Mouse (Mus musculus): ENCODE measurements around the gene Tmem266. TPM values are rescaled to one million over a fixed set of nuclear protein-coding genes. Genes with fewer than 3 reads are reported as not detected.

Tmem266 gene
- polyA plus RNA-seq, 1 experiment from 2014 or later: 0.51 TPM

DNA sequence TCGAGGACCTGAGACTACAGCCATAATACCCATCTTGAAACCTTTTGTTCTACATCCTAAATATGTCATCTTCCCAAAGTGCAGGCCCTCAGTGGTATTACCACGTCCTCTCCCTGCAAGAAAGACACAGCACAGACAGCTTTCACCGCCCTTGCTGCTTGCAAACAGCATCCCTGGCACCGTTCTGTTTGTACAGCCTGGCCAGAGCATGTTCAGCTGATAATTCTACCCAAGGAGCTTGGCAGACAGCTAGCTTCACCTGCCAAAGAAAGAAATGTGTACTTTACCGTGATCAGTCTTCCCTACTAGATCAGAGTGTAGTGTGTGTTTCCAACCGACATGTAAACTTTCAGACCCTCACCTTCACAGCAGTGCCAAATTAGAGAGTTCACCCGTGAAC, 45.2 kb downstream of the Tmem266 start:
- ATAC-seq (ENCODE audit: low FRiP score, low TSS enrichment) (no peak), DNase-seq (ENCODE audit: low spot score) (no peak)
- no peak overlapping the region for H3K27ac ChIP-seq (replicated peaks)
- H3K9ac ChIP-seq (ENCODE audit: low read length): no peak overlapping the region
- TF ChIP-seq CTCF (IDR thresholded peaks at IDR 0.05; ENCODE audit: low read depth): no peak
- TF ChIP-seq EP300 (optimal IDR thresholded peaks at IDR 0.05): no peak
- no peaks in the 10 kb centered on the region for H3K36me3 ChIP-seq (ENCODE audit: control insufficient read depth, insufficient read depth, low read length)
- no peak overlapping the region for H3K4me2 ChIP-seq (replicated peaks; ENCODE audit: low read depth)
- no peaks in the 10 kb centered on the region for H3K27me3 ChIP-seq (ENCODE audit: control insufficient read depth, insufficient read depth, low read length)
- WGBS: 67% methylated on average over 7 of the region's 7 CpGs
- H3K4me1 ChIP-seq (replicated peaks; ENCODE audit: control insufficient read depth, insufficient read depth): no peaks in the 10 kb centered on the region
- no peak overlapping the region for H3K4me3 ChIP-seq (ENCODE audit: low read depth, low read length)
- H3K9me3 ChIP-seq (ENCODE audit: control insufficient read depth, low read length): no peaks in the 10 kb centered on the region

DNA sequence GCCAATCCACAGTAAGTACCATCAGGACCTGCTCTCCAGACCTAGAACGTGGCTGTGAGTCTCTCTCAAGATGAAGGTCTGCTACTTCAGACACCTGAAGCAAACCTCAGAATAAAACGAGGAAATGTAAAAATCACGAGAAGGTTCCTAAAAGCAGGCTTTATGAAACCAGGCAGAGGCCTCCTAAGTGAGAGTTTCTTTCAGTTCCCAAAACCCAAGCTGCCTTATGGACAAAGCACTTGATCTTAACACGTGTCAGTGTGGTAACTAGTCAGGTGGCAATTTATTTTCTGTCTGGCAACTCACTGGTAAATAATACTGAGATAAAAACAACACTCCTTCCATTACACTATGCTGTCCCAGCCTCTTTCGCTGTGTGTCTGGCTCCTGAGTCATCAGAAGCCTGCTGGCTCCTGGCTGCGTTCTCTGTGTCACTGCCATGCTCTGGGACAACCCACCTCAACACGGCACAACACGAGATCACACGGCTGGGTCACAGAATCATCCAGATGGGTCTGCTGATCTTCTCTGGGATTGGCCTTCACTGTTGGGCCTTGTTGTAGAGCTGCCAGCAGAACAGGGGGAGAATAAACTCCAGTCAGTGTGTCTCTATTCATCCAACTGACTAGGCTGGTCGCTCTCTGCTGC, 51.0 kb downstream of the Tmem266 start:
- Histone ChIP-seq H3K4me2 (replicated peaks; ENCODE audit: low read depth) (no peak overlapping the region), H3K27ac (replicated peaks) (no peak overlapping the region), H3K9ac (ENCODE audit: low read length) (no peak overlapping the region), H3K9me3 (ENCODE audit: control insufficient read depth, low read length) (no peaks in the 10 kb centered on the region), H3K4me3 (ENCODE audit: low read depth, low read length) (no peak overlapping the region), H3K4me1 (replicated peaks; ENCODE audit: control insufficient read depth, insufficient read depth) (no peaks in the 10 kb centered on the region), H3K27me3 (ENCODE audit: control insufficient read depth, insufficient read depth, low read length) (no peaks in the 10 kb centered on the region), H3K36me3 (ENCODE audit: control insufficient read depth, insufficient read depth, low read length) (no peaks in the 10 kb centered on the region)
- 84% methylated on average over 10 of the region's 10 CpGs for whole genome bisulfite sequencing
- no peak for DNase-seq (ENCODE audit: low spot score)
- TF ChIP-seq EP300 (optimal IDR thresholded peaks at IDR 0.05) (no peak), CTCF (IDR thresholded peaks at IDR 0.05; ENCODE audit: low read depth) (no peak)
- peak; percentile 47; the same call in 1 of the 2 replicates for ATAC-seq (ENCODE audit: low FRiP score, low TSS enrichment)

GRCm38 (mm10) chr9:55381456-55381855, 54.7 kb downstream of the Tmem266 start:
- ATAC-seq (ENCODE audit: low FRiP score, low TSS enrichment) (no peak), DNase-seq (ENCODE audit: low spot score) (no peak)
- WGBS: 81% methylated on average over 4 of the region's 4 CpGs

DNA sequence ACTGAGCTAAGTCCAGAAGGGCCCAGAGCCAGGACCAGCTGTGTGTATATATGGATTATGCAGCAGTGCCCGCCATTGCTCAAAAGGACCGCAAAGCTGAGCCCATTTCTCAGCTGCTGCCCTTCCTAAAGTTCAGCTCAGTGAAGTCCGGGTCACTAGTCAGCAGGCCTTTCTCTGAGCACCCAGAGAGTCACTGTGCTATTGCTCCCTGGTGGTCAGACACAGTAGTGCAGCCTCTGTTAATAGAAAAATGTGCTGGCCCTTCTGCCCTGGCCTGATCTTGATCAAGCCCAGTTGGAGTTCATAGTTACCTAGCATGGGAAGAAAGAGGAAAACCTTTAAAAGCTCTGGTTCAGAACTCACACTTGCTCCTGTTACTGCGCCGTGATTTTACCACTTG, 55.7 kb downstream of the Tmem266 start:
- Histone ChIP-seq H3K27me3 (ENCODE audit: control insufficient read depth, insufficient read depth, low read length) (no peaks in the 10 kb centered on the region), H3K27ac (replicated peaks) (no peak overlapping the region), H3K36me3 (ENCODE audit: control insufficient read depth, insufficient read depth, low read length) (no peaks in the 10 kb centered on the region), H3K4me3 (ENCODE audit: low read depth, low read length) (no peak overlapping the region), H3K4me2 (replicated peaks; ENCODE audit: low read depth) (no peak overlapping the region), H3K9me3 (ENCODE audit: control insufficient read depth, low read length) (no peaks in the 10 kb centered on the region), H3K4me1 (replicated peaks; ENCODE audit: control insufficient read depth, insufficient read depth) (no peaks in the 10 kb centered on the region), H3K9ac (ENCODE audit: low read length) (no peak overlapping the region)
- TF ChIP-seq EP300 (optimal IDR thresholded peaks at IDR 0.05): no peak
- TF ChIP-seq CTCF (IDR thresholded peaks at IDR 0.05; ENCODE audit: low read depth): peak; percentile 79
- ATAC-seq (ENCODE audit: low FRiP score, low TSS enrichment) (0 out of 2 replicates have a peak, but pooled peaks have one; percentile 38), DNase-seq (ENCODE audit: low spot score) (peak; percentile 62)
- 38% methylated on average over 5 of the region's 5 CpGs for WGBS

More at GRCm38 (mm10) chr9:55381456-55381855, 54.7 kb downstream of the Tmem266 start:
- no peak overlapping the region for H3K4me3 ChIP-seq (ENCODE audit: low read depth, low read length)
- no peak overlapping the region for H3K4me2 ChIP-seq (replicated peaks; ENCODE audit: low read depth)
- no peak overlapping the region for H3K27ac ChIP-seq (replicated peaks)
- H3K9ac ChIP-seq (ENCODE audit: low read length): no peak overlapping the region
- H3K9me3 ChIP-seq (ENCODE audit: control insufficient read depth, low read length): no peaks in the 10 kb centered on the region
- H3K4me1 ChIP-seq (replicated peaks; ENCODE audit: control insufficient read depth, insufficient read depth): no peaks in the 10 kb centered on the region
- H3K27me3 ChIP-seq (ENCODE audit: control insufficient read depth, insufficient read depth, low read length): no peaks in the 10 kb centered on the region
- TF ChIP-seq CTCF (IDR thresholded peaks at IDR 0.05; ENCODE audit: low read depth) (no peak), EP300 (optimal IDR thresholded peaks at IDR 0.05) (no peak)
- H3K36me3 ChIP-seq (ENCODE audit: control insufficient read depth, insufficient read depth, low read length): no peaks in the 10 kb centered on the region

- H3K27ac ChIP-seq (replicated peaks): no peak overlapping the region
- DNase-seq (ENCODE audit: low spot score) (no peak), ATAC-seq (ENCODE audit: low FRiP score, low TSS enrichment) (no peak)
- TF ChIP-seq EP300 (optimal IDR thresholded peaks at IDR 0.05) (no peak), CTCF (IDR thresholded peaks at IDR 0.05; ENCODE audit: low read depth) (no peak)
- H3K9me3 ChIP-seq (ENCODE audit: control insufficient read depth, low read length): no peaks in the 10 kb centered on the region
- no peaks in the 10 kb centered on the region for H3K36me3 ChIP-seq (ENCODE audit: control insufficient read depth, insufficient read depth, low read length)
- no peaks in the 10 kb centered on the region for H3K4me1 ChIP-seq (replicated peaks; ENCODE audit: control insufficient read depth, insufficient read depth)
- H3K27me3 ChIP-seq (ENCODE audit: control insufficient read depth, insufficient read depth, low read length): no peaks in the 10 kb centered on the region
- H3K4me2 ChIP-seq (replicated peaks; ENCODE audit: low read depth): no peak overlapping the region
- no peak overlapping the region for H3K4me3 ChIP-seq (ENCODE audit: low read depth, low read length)
- 92% methylated on average over 4 of the region's 4 CpGs for WGBS
- H3K9ac ChIP-seq (ENCODE audit: low read length): no peak overlapping the region
Measured at GRCm38 (mm10) chr9:55386117-55386516, 59.4 kb downstream of the Tmem266 start.

DNA sequence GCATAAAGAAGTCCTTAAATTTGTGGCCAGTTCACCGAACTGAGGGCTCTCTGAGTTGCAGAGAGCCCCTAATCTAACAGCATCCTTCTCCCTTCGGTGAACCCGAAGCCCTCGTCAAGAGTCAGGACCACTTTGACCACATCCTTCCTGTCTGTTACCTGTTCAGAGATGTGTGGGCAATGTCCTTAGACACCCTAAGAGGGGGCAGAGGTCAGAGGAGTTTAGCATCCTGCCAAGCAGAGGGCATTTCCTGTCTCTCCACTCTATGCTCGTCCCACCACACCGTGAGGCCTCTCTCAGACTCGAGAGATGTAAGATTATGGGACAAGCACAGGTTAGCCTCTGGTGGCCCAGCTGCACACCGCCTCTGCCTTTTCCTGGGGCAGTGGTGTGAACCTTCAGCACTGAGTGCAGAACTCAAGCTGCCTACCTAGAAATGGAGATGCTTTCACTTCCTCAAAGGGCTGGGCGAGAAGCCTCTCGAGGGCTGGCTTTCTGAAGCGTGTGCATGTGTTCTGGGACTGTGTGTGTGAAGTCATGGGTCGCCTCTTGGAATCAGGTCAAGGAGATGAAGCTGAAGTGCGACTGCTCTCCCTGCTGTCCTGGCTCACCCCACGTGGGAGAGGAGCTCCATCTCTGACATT, 61.3 kb downstream of the Tmem266 start:
- Histone ChIP-seq H3K9me3 (ENCODE audit: control insufficient read depth, low read length) (no peaks in the 10 kb centered on the region), H3K4me2 (replicated peaks; ENCODE audit: low read depth) (no peak overlapping the region), H3K4me3 (ENCODE audit: low read depth, low read length) (no peak overlapping the region), H3K27ac (replicated peaks) (no peak overlapping the region), H3K4me1 (replicated peaks; ENCODE audit: control insufficient read depth, insufficient read depth) (no peaks in the 10 kb centered on the region), H3K36me3 (ENCODE audit: control insufficient read depth, insufficient read depth, low read length) (no peaks in the 10 kb centered on the region), H3K27me3 (ENCODE audit: control insufficient read depth, insufficient read depth, low read length) (no peaks in the 10 kb centered on the region), H3K9ac (ENCODE audit: low read length) (no peak overlapping the region)
- no peak for TF ChIP-seq CTCF (IDR thresholded peaks at IDR 0.05; ENCODE audit: low read depth)
- no peak for TF ChIP-seq EP300 (optimal IDR thresholded peaks at IDR 0.05)
- no peak for ATAC-seq (ENCODE audit: low FRiP score, low TSS enrichment)
- no peak for DNase-seq (ENCODE audit: low spot score)
- 75% methylated on average over 14 of the region's 14 CpGs for WGBS
